24 mouse cellular contexts compared by ENCODE assay signal in the genomic region with DNA sequence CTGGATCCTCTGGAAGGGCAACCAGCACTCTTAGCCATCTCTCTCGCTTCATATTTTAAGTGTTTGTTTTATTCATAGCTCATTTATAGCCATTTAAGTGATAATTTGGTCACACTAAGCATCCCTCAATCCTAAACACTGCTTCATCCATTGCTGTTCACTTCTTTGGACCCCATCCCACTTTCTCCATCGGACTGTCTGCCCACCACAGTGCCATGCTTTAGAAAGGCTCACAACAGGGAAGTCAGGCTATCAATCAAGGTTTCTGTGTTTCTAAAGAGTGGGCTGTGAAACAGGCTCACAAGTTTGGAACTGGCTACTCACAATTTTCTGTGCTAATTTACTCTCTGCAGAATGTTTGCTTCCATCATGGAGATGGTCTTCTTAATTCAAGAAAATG.
"Had no signal": no experiment of that assay in that cellular context is flagged by ENCODE, and none has a peak within 500 bp of the region (broad histone marks: within the 10 kb centered on the region; RNA-seq: fewer than 3 reads in every experiment).

No protein-coding gene starts in this region.

- ATAC-seq: inflammation-experienced regulatory T-cells, adult 6 months; intestine, embryonic 15.5 days; intestine, postnatal 0 days; liver, embryonic 12.5 days had no signal

- H3K9ac ChIP-seq: heart, embryonic 12.5 days; hindbrain, embryonic 12.5 days; hindbrain, embryonic 15.5 days; intestine, embryonic 15.5 days; limb, embryonic 13.5 days; limb, embryonic 15.5 days; liver, embryonic 12.5 days; liver, embryonic 14.5 days had no signal

- DNase-seq: gastrocnemius, adult 2 months; gastrocnemius, postnatal 10 days; gastrocnemius, postnatal 25 days; heart, adult 18-20 months; heart, postnatal 10 days; heart, postnatal 4 days; kidney, adult 18-20 months; kidney, adult 8-10 months; kidney, postnatal 10 days; kidney, postnatal 36 days; layer of hippocampus, adult 9-11 months; layer of hippocampus, postnatal 36 days; left cerebral cortex, postnatal 4 days had no signal

- H3K27ac ChIP-seq: gastrocnemius, adult 2 months; heart, embryonic 10.5 days; hindbrain, embryonic 12.5 days; hindbrain, embryonic 15.5 days; intestine, embryonic 15.5 days; limb, embryonic 13.5 days; limb, embryonic 15.5 days; liver, embryonic 12.5 days; liver, embryonic 14.5 days had no signal

- H3K36me3 ChIP-seq: heart, embryonic 10.5 days; heart, embryonic 12.5 days; hindbrain, embryonic 12.5 days; hindbrain, embryonic 15.5 days; intestine, embryonic 15.5 days; limb, embryonic 13.5 days; limb, embryonic 15.5 days; liver, embryonic 12.5 days had no signal

- H3K4me2 ChIP-seq: heart, embryonic 12.5 days; hindbrain, embryonic 12.5 days; hindbrain, embryonic 15.5 days; intestine, embryonic 15.5 days; limb, embryonic 13.5 days; limb, embryonic 15.5 days; liver, embryonic 12.5 days had no signal

- H3K4me3 ChIP-seq: gastrocnemius, adult 2 months; heart, embryonic 10.5 days; heart, embryonic 12.5 days; hindbrain, embryonic 12.5 days; hindbrain, embryonic 15.5 days; intestine, embryonic 15.5 days; limb, embryonic 13.5 days; limb, embryonic 15.5 days; liver, embryonic 12.5 days had no signal

- H3K4me1 ChIP-seq: hindbrain, embryonic 12.5 days; hindbrain, embryonic 15.5 days; intestine, embryonic 15.5 days; limb, embryonic 13.5 days; limb, embryonic 15.5 days; liver, embryonic 12.5 days had no signal

- H3K9me3 ChIP-seq: heart, embryonic 10.5 days; heart, embryonic 12.5 days; hindbrain, embryonic 12.5 days; hindbrain, embryonic 15.5 days; intestine, embryonic 15.5 days; limb, embryonic 13.5 days; limb, embryonic 15.5 days; liver, embryonic 12.5 days had no signal

- H3K27me3 ChIP-seq: heart, embryonic 12.5 days; hindbrain, embryonic 12.5 days; hindbrain, embryonic 15.5 days; intestine, embryonic 15.5 days; limb, embryonic 13.5 days; limb, embryonic 15.5 days; liver, embryonic 12.5 days had no signal
